Mouse (Mus musculus): ENCODE results near the gene Gm37240. TPM values are rescaled to one million over a fixed set of nuclear protein-coding genes. Genes with fewer than 3 reads are reported as not detected.

Gm37240 gene
- polyA plus RNA-seq, 1 experiment from 2014 or later, result 1.1 TPM

DNA sequence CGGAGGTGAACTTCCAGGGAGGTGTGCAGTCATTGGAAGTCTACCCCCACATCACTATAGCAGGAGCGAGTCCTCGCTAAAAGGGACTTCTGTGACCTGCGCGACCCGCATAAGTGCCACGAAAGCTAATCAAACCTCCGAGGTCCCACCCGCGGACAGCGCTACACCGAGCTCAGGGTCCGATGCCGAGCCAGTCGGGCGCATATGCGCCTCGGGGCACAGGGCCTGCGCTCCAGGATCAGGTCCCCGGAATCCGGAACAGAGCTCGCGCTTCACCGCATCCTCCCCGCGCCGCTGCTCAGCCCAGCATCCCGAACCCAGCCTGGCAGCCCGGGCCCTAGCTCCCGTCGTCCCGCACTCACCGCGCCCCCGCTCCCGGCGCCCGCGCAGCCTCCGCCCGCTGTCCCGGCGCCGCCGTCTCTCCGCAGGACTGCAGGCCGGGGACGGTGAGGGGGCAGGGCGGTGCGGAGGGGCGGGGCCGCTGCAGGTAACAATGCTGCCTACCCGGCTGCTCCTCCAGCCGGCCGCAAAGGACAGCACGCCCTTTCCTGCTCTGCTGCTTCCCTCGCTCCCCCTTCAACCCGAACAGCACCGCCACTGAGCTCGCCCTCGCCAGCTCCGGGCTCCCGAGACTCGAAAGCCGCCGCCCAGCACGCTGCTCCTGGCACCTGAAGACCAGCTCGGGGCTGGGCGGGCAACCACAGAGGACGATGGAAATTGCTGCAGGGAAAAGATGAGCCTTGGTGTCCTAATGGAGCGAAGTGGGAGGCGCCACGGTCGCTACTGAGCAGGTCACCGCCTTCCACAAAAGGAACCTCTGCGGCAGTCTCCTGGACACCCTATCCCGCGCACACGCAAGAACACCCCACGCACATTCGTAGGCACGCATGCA lies 1407.1 kb downstream of the Gm37240 start, which contains the start of gene Fhdc1:
Fhdc1 (minus strand) TSS at position 424 of the 892 bp plus-strand sequence.
- Histone ChIP-seq H3K27me3 (replicated peaks) (peaks cover 18% of the 10 kb centered on the region), H3K36me3 (no peaks in the 10 kb centered on the region), H3K4me1 (peaks cover 30% of the 10 kb centered on the region), H3K27ac (peak within 1 kb of the TSS; percentile 47; the same call in 1 of the 2 replicates), H3K9ac (peak within 1 kb of the TSS; percentile 86), H3K9me3 (no peaks in the 10 kb centered on the region), H3K4me3 (peak within 1 kb of the TSS; percentile 64), H3K4me2 (replicated peaks) (peak within 1 kb of the TSS; percentile 99)
- peak; percentile 78 for ATAC-seq (ENCODE audit: low FRiP score, low read depth)
- under 1% methylated on average over 82 of the region's 82 CpGs for WGBS

DNA sequence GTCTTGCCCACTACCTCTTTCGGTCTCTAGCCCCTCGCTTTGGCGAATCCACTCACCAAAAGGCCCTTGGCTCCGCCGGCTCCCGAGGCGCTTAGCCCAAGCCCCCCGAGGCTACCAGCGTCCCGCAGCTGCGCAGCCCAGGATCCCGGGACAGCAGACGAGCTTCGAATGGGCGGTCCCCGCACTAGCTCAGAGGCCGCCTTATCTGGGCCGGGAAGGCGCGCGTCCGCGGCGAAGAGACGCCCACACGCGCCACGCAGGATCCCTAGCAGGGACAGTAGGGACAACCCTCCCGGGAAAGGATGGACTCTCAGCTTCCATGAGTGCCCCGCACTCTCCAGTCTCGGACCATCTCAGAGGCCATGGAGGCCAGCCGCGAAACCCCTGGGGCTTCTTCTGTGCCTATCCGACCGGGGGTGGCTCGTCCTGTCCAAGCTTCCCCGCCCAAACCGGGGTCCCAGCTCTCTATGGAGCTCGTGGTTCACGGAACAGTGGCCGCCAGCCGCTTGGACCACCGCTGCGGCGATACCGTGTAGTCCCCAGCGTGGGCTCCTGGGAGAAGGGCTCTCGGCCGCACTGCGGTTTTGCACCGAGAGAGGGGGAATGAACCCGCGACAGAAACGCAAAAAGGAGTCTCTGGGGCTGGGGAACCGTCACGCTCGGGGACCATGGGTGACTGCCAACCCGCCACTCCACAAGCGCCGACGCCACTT lies 1407.9 kb downstream of the Gm37240 start:
- no peaks in the 10 kb centered on the region for H3K36me3 ChIP-seq
- peak overlapping the region; percentile 99 for H3K4me2 ChIP-seq (replicated peaks)
- H3K27ac ChIP-seq, result no peak overlapping the region
- no peaks in the 10 kb centered on the region for H3K9me3 ChIP-seq
- peak; percentile 49 for ATAC-seq (ENCODE audit: low FRiP score, low read depth)
- peak overlapping the region; percentile 86 for H3K9ac ChIP-seq
- peaks cover 18% of the 10 kb centered on the region for H3K27me3 ChIP-seq (replicated peaks)
- under 1% methylated on average over 61 of the region's 61 CpGs for WGBS
- H3K4me1 ChIP-seq, result peaks cover 30% of the 10 kb centered on the region
- H3K4me3 ChIP-seq, result peak overlapping the region; percentile 64

DNA sequence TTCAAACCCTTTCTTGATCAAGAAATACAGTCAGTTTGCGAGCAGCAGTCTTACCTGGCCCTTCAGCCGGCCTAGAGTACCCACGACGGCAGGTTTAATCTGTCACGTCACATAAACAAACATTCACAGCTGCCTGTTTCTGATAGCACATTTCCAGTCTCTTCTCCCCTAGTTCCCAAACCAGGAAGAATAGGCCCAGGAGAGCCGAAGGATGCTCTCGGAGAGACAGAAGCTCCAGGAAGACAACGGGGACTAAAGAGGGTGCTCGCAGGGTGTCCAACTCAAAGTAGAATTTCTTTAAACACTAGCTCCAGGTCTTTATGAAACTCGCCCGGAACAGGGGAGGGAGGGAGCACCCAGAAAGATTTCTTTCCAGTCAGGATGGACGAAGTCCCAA lies 1408.4 kb downstream of the Gm37240 start:
- Histone ChIP-seq H3K4me2 (replicated peaks) (peak overlapping the region; percentile 99), H3K9me3 (no peaks in the 10 kb centered on the region), H3K27ac (no peak overlapping the region), H3K9ac (peak overlapping the region; percentile 86), H3K4me3 (peak overlapping the region; percentile 64), H3K4me1 (peaks cover 30% of the 10 kb centered on the region), H3K27me3 (replicated peaks) (peaks cover 18% of the 10 kb centered on the region), H3K36me3 (no peaks in the 10 kb centered on the region)
- WGBS, result 2% methylated on average over 12 of the region's 12 CpGs
- no peak for ATAC-seq (ENCODE audit: low FRiP score, low read depth)

DNA sequence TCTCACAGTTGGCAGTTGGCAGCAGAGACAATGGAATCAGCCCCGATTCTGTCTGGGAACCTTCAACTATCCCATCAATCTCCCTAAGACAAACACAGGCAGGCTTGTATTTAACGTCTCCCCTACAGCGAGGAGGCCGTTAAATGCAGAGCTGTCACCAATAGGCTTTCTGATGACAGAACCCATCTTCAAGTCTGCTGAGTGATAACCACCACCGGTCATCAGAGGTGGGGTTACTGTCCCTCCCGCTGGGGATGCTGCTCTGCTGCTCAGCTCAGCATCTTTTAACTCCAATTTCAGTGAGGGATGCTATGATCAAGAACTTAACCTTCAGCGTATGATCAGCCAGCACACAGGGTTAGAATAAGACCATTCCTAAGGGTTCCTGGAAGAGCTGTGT lies 1409.1 kb downstream of the Gm37240 start:
- H3K4me1 ChIP-seq, result peaks cover 34% of the 10 kb centered on the region
- H3K36me3 ChIP-seq, result no peaks in the 10 kb centered on the region
- peak overlapping the region; percentile 99 for H3K4me2 ChIP-seq (replicated peaks)
- no peak overlapping the region for H3K4me3 ChIP-seq
- no peak overlapping the region for H3K9ac ChIP-seq
- no peak overlapping the region for H3K27ac ChIP-seq
- ATAC-seq (ENCODE audit: low FRiP score, low read depth), result peak; percentile 31; the same call in 1 of the 2 replicates
- H3K9me3 ChIP-seq, result no peaks in the 10 kb centered on the region
- 3% methylated on average over 7 of the region's 7 CpGs for WGBS
- H3K27me3 ChIP-seq (replicated peaks), result peaks cover 18% of the 10 kb centered on the region

DNA sequence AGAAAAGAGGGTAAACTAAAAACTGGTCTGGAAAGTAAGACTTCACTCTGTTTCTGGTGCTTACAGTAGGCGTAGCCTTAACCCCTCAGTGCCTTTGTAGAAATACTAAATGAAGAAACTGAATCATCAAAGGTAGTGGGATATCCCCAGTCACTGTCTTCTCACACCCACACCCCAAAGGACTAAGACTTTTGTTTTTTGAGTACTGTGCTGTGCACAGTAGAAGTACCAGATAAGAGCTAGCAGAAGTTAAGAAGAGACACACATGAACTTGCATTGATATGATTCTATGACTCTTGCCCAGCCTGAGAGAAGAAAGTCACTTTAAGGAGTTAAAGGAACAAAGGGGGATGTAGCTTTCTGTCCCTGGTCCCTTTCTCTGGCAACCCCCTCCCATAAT lies 1409.8 kb downstream of the Gm37240 start:
- no peak overlapping the region for H3K27ac ChIP-seq
- H3K36me3 ChIP-seq, result no peaks in the 10 kb centered on the region
- peaks cover 34% of the 10 kb centered on the region for H3K4me1 ChIP-seq
- H3K4me2 ChIP-seq (replicated peaks), result 0 out of 2 replicates have a peak overlapping the region, but pooled peaks have one; percentile 99
- no peak overlapping the region for H3K9ac ChIP-seq
- peaks cover 18% of the 10 kb centered on the region for H3K27me3 ChIP-seq (replicated peaks)
- ATAC-seq (ENCODE audit: low FRiP score, low read depth), result no peak
- H3K4me3 ChIP-seq, result no peak overlapping the region
- no peaks in the 10 kb centered on the region for H3K9me3 ChIP-seq
- 71% methylated on average over 1 of the region's 1 CpGs for WGBS

DNA sequence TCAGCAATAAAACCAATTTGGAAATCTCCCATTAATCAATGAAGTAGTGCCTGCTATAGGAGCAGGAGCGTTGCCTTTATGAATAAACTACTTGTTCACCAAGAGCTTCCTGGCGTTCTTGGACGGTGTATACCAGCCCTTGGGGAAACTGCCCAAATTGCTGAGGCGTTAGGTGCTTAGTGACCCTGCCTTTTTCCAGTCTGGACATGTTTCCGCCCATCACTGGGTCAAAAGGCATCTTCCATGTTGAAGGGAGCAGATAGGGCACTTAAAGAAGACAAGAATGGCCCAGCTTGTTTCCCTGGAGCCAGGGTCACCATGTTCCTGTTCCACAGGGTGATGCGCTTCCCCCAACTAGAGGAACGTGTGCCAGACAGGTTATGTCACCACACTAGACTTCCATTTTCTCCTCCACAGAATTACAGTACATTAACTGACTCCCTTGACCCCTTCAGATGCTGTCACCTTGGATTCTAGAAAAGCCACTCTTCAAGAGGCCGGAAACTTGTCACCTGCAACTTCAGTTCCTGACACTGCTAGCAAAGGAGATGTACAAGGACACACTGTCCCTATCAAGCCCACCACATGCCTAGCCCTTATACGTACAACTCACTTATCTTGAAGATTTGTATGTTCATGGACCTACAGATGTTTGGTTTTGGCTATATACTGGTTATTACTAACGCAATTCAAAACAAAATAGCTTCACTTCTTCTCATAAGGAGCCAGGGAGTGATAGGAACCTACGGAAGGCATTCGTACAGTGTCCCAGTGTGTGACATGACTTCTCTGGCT lies 1412.1 kb downstream of the Gm37240 start:
- Histone ChIP-seq H3K4me3 (no peak overlapping the region), H3K9me3 (no peaks in the 10 kb centered on the region), H3K27ac (no peak overlapping the region), H3K9ac (no peak overlapping the region), H3K36me3 (no peaks in the 10 kb centered on the region), H3K27me3 (replicated peaks) (peaks cover 14% of the 10 kb centered on the region), H3K4me1 (peaks cover 26% of the 10 kb centered on the region), H3K4me2 (replicated peaks) (no peak overlapping the region)
- no peak for ATAC-seq (ENCODE audit: low FRiP score, low read depth)
- 89% methylated on average over 12 of the region's 12 CpGs for WGBS

DNA sequence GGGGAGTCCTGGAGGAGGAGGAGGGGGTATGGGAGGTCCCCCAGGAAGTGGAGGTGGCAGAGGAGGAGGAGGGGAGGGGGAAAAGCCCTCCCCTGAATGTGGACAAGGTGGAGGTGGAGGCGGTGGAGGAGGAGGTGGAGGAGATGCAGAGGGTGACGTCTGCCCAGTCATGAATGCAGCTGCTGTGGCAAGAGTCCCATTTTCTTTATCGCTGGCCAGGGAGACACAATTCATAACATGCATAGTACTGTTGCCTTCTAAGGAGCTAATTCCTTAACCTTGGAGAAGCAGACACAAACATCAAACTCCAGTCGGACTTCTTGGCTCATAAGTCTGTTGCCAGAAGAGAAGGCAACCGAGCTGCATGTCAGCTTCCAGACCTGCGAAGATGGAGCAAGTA lies 1412.9 kb downstream of the Gm37240 start:
- Histone ChIP-seq H3K27ac (no peak overlapping the region), H3K4me3 (no peak overlapping the region), H3K36me3 (no peaks in the 10 kb centered on the region), H3K27me3 (replicated peaks) (peaks cover 14% of the 10 kb centered on the region), H3K9me3 (no peaks in the 10 kb centered on the region), H3K4me2 (replicated peaks) (no peak overlapping the region), H3K4me1 (peaks cover 18% of the 10 kb centered on the region), H3K9ac (no peak overlapping the region)
- no peak for ATAC-seq (ENCODE audit: low FRiP score, low read depth)
- WGBS, result 90% methylated on average over 6 of the region's 6 CpGs

DNA sequence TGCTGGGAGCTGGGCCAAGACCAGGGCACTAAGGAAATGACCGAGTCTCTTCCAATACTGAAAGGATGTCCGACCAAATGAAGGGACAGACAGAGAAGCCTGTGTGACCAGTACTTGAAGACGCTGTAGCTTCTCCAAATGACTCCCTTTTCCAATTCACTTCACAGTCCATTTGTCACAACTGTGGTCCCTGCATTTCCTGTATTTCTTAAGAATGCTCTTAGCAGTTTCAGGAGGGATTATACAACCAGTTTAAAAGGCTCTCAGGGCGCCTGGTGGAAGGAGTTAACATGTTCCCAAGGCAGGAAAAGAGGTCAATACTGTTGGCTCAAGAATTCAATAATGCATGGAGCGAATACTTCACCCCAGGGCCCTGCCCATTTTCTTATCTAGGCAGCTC lies 1414.4 kb downstream of the Gm37240 start:
- 75% methylated on average over 5 of the region's 5 CpGs for WGBS
- Histone ChIP-seq H3K9me3 (no peaks in the 10 kb centered on the region), H3K27me3 (replicated peaks) (peaks cover under 1% of the 10 kb centered on the region), H3K9ac (no peak overlapping the region), H3K36me3 (no peaks in the 10 kb centered on the region), H3K4me3 (no peak overlapping the region), H3K27ac (no peak overlapping the region), H3K4me1 (peaks cover 4% of the 10 kb centered on the region), H3K4me2 (replicated peaks) (no peak overlapping the region)
- no peak for ATAC-seq (ENCODE audit: low FRiP score, low read depth)

DNA sequence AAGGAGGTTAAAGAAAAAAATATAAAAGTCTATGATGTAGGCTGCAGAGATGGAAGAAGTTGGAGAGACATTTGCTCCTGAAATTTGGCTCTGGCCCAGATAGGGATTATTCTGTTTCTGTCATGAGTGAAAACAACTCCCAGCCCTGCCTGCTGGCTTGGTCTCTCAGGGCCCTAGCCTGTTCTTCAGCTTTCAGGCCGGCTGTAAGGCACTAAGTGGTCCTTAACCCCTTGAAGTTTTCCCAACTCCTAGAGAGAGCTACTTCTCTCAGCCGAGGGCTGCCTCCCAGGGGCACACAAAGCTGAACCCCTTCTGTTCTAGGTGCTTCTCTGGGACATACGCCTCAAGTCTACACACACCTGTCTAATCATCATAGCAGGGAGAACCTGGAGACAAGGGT lies 1414.8 kb downstream of the Gm37240 start:
- H3K4me3 ChIP-seq, result no peak overlapping the region
- H3K9me3 ChIP-seq, result no peaks in the 10 kb centered on the region
- H3K4me2 ChIP-seq (replicated peaks), result no peak overlapping the region
- H3K27me3 ChIP-seq (replicated peaks), result no peaks in the 10 kb centered on the region
- no peak for ATAC-seq (ENCODE audit: low FRiP score, low read depth)
- no peak overlapping the region for H3K27ac ChIP-seq
- H3K4me1 ChIP-seq, result peaks cover 3% of the 10 kb centered on the region; the same call in 1 of the 2 replicates
- no peaks in the 10 kb centered on the region for H3K36me3 ChIP-seq
- 62% methylated on average over 3 of the region's 3 CpGs for WGBS
- no peak overlapping the region for H3K9ac ChIP-seq

DNA sequence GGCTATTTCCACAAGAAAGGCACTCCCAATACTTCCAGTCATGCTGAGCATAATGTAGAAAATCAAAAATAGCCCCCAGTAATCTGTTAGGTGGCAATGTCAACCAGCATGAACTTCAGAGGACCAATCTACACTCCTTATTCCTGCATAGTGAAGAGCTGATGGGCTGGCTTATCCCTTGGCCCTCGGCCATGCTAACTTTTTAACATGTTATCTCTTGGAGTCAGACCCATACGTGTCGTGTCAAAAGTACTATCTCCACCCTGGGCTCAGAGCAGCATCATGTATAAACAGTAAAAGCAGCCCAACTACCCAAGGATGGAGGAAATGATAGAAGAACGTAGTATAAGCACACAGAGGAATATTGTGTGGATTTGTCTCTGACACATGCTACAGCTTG lies 1416.2 kb downstream of the Gm37240 start:
- ATAC-seq (ENCODE audit: low FRiP score, low read depth), result no peak
- 90% methylated on average over 4 of the region's 4 CpGs for WGBS
- H3K27ac ChIP-seq, result no peak overlapping the region
- no peaks in the 10 kb centered on the region for H3K27me3 ChIP-seq (replicated peaks)
- H3K36me3 ChIP-seq, result no peaks in the 10 kb centered on the region
- no peaks in the 10 kb centered on the region for H3K9me3 ChIP-seq
- no peak overlapping the region for H3K4me2 ChIP-seq (replicated peaks)
- H3K4me1 ChIP-seq, result peaks cover 3% of the 10 kb centered on the region; the same call in 1 of the 2 replicates
- no peak overlapping the region for H3K9ac ChIP-seq
- H3K4me3 ChIP-seq, result no peak overlapping the region

DNA sequence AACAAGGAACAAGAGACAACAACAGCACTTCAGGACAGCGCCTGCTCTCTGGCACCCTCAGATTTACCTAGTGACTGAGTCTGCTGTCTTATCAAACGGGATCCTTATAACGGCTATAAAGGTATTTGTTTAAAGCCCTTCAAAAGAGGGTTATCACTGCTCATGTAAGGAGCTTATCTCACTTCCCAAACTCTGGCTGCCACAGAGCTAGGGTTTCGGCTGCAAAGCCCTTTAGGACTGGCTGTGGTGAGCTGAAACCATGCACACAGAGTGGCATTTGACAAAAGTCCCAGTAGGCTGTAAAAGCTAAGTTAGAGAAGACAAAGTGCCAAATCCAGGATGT lies 1419.2 kb downstream of the Gm37240 start:
- no peak for ATAC-seq (ENCODE audit: low FRiP score, low read depth)
- Histone ChIP-seq H3K9ac (no peak overlapping the region), H3K9me3 (no peaks in the 10 kb centered on the region), H3K4me2 (replicated peaks) (no peak overlapping the region), H3K36me3 (no peaks in the 10 kb centered on the region), H3K27me3 (replicated peaks) (no peaks in the 10 kb centered on the region), H3K4me1 (no peaks in the 10 kb centered on the region), H3K4me3 (no peak overlapping the region), H3K27ac (no peak overlapping the region)
- WGBS, result 47% methylated on average over 4 of the region's 4 CpGs

Measured in neural tube, embryonic 12.5 days (tissue).